Mouse (Mus musculus) limb, embryonic 14.5 days (tissue): Measurements from ENCODE around the gene Pfdn6. TPM values are rescaled to one million over a fixed set of nuclear protein-coding genes. Genes with fewer than 3 reads are reported as not detected.

Experiments
- ATAC-seq: fragments of 200-750 bp; cut with Nextera tagmentation; 2 replicates; pipeline ENCODE4 v1.8.0; 2017; ENCODE audit warnings: low read depth, moderate number of reproducible peaks, moderate TSS enrichment; ENCODE audit not compliant: low FRiP score
- DNase-seq: peaks from one replicate; pipeline ENCODE4 v3.0.0-alpha.2; 2015; ENCODE audit warnings: low spot score
- H3K27ac ChIP-seq: fragments of 300-500 bp; sonication (generic); replicated peaks from 2 replicates; pipeline ENCODE4 v1.5.1; 2014; ENCODE audit warnings: low read depth, mild to moderate bottlenecking, low read length, moderate library complexity, mixed read lengths
- H3K27me3 ChIP-seq: fragments of 300-500 bp; sonication (generic); 2 replicates; pipeline ENCODE4 v1.6.1; 2014; ENCODE audit warnings: low read length, mixed read lengths; ENCODE audit not compliant: control insufficient read depth, insufficient read depth
- H3K36me3 ChIP-seq: fragments of 300-500 bp; sonication (generic); 2 replicates; pipeline ENCODE4 v1.6.1; 2014; ENCODE audit warnings: mild to moderate bottlenecking, low read length, moderate library complexity, mixed read lengths; ENCODE audit not compliant: control insufficient read depth, insufficient read depth
- H3K4me1 ChIP-seq: fragments of 300-500 bp; sonication (generic); 2 replicates; pipeline ENCODE4 v1.6.1; 2014; ENCODE audit warnings: antibody characterized with exemption, low read length, mixed read lengths; ENCODE audit not compliant: control insufficient read depth, insufficient read depth
- H3K4me2 ChIP-seq: fragments of 300-500 bp; sonication (generic); replicated peaks from 2 replicates; pipeline ENCODE4 v1.6.1; 2014; ENCODE audit warnings: low read depth, mild to moderate bottlenecking, low read length, moderate library complexity; ENCODE audit not compliant: severe bottlenecking
- H3K4me3 ChIP-seq: fragments of 300-500 bp; sonication (generic); replicated peaks from 2 replicates; pipeline ENCODE4 v1.5.1; 2014; ENCODE audit warnings: low read length
- H3K9ac ChIP-seq: fragments of 300-500 bp; sonication (generic); 2 replicates; pipeline ENCODE4 v1.6.1; 2014; ENCODE audit warnings: mild to moderate bottlenecking, low read depth, low read length, moderate library complexity; ENCODE audit not compliant: severe bottlenecking
- H3K9me3 ChIP-seq: fragments of 300-500 bp; sonication (generic); 2 replicates; pipeline ENCODE4 v1.6.1; 2016; ENCODE audit warnings: low read length; ENCODE audit not compliant: control insufficient read depth
- POLR2A ChIP-seq: fragments of 200-500 bp; IDR thresholded peaks from 2 replicates; pipeline ENCODE4 v1.8.0; 2012; ENCODE audit warnings: inconsistent platforms, mild to moderate bottlenecking, moderate library complexity, borderline replicate concordance; ENCODE audit not compliant: insufficient read depth, insufficient read length; ENCODE audit errors: extremely low read depth
- WGBS: fragments of 180-500 bp; shearing (Covaris S2); extraction: QIAGEN DNeasy Blood & Tissue Kit; methylation state at CpG from one replicate; pipeline ENCODE4 v1.1.7; 2014; 5-methylcytosine and 5-hydroxymethylcytosine counted together
- polyA plus RNA-seq, 2 experiments: library from polyadenylated mRNA; depleted of rRNA in 1 of 2; stranded (reverse) in 1 of 2; unstranded in 1 of 2; fragments of >200 nt; fragmentation: Nextera tagmentation in 1 of 2; extraction: Ambion mirVana in 1 of 2; gene quantifications; 2 replicates each; pipeline versions ENCODE4 v1.2.1 to v1.2.3; 2012 to 2014

The Pfdn6 gene
- polyA plus RNA-seq, 2 experiments, result 104 to 135 TPM

DNA sequence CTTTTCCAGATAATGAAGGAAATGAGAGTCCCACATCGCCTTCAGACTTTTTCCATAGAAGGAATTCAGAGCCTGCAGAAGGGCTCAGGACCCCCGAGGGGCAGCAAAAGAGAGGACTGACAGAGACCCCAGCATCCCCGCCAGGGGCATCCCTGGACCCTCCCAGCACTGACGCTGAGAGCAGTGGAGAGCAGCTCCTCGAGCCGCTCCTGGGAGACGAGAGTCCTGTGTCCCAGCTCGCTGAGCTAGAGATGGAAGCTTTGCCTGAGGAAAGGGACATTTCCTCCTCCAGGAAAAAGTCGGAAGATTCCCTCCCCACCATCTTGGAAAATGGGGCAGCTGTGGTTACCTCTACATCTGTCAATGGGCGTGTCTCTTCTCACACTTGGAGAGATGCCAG, 26.9 kb downstream of the Pfdn6 start:
- Histone ChIP-seq H3K4me1 (peaks cover 19% of the 10 kb centered on the region), H3K36me3 (peaks cover 48% of the 10 kb centered on the region), H3K4me3 (no peak overlapping the region), H3K4me2 (no peak overlapping the region), H3K27me3 (no peaks in the 10 kb centered on the region), H3K27ac (no peak overlapping the region), H3K9me3 (no peaks in the 10 kb centered on the region), H3K9ac (no peak overlapping the region)
- 90% methylated on average over 10 of the region's 10 CpGs for WGBS
- no peak for ATAC-seq
- no peak for TF ChIP-seq POLR2A
- DNase-seq, result no peak

DNA sequence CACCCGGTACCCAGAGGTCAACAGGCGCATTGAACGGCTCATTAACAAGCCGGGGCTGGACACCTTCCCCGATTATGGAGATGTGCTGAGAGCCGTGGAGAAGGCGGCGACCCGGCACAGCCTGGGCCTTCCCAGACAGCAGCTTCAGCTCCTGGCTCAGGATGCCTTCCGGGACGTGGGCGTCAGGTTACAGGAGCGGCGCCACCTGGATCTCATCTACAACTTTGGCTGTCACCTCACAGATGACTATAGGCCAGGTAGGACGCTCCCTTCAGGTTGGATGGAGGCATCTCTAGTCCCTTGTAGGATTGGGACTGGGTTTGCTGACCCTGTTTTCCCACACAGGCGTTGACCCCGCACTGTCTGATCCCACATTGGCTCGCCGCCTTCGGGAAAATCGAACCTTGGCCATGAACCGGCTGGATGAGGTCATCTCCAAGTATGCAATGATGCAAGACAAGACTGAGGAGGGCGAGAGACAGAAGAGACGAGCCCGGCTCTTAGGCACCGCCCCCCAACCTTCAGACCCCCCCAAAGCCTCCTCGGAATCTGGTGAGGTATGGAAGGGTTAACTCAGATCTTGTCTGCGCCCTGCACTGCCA, 28.2 kb downstream of the Pfdn6 start:
- TF ChIP-seq POLR2A, result no peak
- no peaks in the 10 kb centered on the region for H3K9me3 ChIP-seq
- no peak overlapping the region for H3K4me2 ChIP-seq
- H3K36me3 ChIP-seq, result peaks cover 43% of the 10 kb centered on the region
- peaks cover 19% of the 10 kb centered on the region for H3K4me1 ChIP-seq
- WGBS, result 92% methylated on average over 28 of the region's 28 CpGs
- ATAC-seq, result no peak
- H3K4me3 ChIP-seq, result no peak overlapping the region
- DNase-seq, result no peak
- no peaks in the 10 kb centered on the region for H3K27me3 ChIP-seq
- no peak overlapping the region for H3K27ac ChIP-seq
- no peak overlapping the region for H3K9ac ChIP-seq

- peaks cover 16% of the 10 kb centered on the region for H3K4me1 ChIP-seq
- H3K4me3 ChIP-seq, result no peak overlapping the region
- peaks cover 43% of the 10 kb centered on the region for H3K36me3 ChIP-seq
- no peak overlapping the region for H3K9ac ChIP-seq
- no peak for TF ChIP-seq POLR2A
- ATAC-seq (no peak), DNase-seq (no peak)
- H3K9me3 ChIP-seq, result no peaks in the 10 kb centered on the region
- WGBS, result 93% methylated on average over 31 of the region's 31 CpGs
- no peaks in the 10 kb centered on the region for H3K27me3 ChIP-seq
- H3K4me2 ChIP-seq, result no peak overlapping the region
- no peak overlapping the region for H3K27ac ChIP-seq
Measured at GRCm38 (mm10) chr17:33911052-33911812, 28.9 kb downstream of the Pfdn6 start.

DNA sequence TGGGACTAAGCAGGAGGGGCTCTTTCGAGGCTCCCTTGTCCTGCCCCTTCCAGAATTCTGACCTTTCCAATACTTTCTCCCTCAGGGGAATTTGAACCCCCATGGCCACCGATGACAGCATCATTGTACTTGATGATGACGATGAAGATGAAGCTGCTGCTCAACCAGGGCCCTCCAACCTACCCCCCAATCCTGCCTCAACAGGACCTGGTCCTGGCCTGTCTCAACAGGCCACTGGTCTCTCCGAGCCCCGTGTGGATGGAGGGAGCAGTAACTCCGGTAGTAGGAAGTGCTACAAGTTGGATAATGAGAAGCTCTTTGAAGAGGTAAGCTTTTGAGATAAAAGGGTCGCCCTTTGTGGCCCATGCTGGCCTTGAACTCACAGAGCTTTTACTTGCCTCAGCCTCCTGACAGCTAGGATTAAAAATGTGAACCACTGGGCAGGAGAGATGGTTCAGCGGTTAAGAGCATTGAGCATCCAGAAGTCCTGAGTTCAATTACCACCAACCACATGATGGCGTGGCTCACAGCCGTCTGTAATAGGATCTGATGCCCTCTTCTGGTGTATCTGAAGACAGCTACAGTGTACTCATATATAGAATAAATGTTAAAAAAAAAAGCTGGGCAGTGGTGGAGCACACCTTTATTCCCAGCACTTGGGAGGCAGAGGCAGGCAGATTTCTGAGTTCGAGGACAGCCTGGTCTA, 29.6 kb downstream of the Pfdn6 start:
- 43% methylated on average over 11 of the region's 11 CpGs for WGBS
- Histone ChIP-seq H3K9ac (peak overlapping the region; percentile 79), H3K27ac (peak overlapping the region; percentile 76; the same call in 1 of the 2 replicates), H3K27me3 (no peaks in the 10 kb centered on the region), H3K4me1 (peaks cover 15% of the 10 kb centered on the region), H3K4me3 (peak overlapping the region; percentile 88), H3K4me2 (peak overlapping the region; percentile 96), H3K9me3 (no peaks in the 10 kb centered on the region), H3K36me3 (peaks cover 43% of the 10 kb centered on the region)
- TF ChIP-seq POLR2A, result no peak
- no peak for DNase-seq
- ATAC-seq, result no peak

DNA sequence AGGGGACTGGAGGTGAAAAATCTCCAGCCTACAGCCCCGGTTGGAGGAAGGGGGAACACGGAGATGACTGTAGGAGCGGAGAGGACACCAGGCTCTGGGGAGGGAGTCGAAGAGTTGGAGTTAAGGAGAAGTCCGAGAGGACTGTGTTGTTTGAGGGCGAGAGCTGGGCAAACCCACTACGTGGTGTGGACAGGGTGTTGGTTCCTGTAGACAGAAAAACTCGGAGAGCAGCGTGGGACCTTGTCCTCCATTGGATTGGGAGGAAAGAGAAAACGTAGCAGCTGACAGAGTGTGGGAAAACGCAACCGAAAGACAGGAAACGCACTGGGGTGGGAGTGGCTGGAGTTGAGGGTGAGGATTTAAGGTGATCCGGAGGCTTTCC, 30.3 kb downstream of the Pfdn6 start:
- no peak for DNase-seq
- no peaks in the 10 kb centered on the region for H3K9me3 ChIP-seq
- H3K4me3 ChIP-seq, result peak overlapping the region; percentile 88
- peak overlapping the region; percentile 96 for H3K4me2 ChIP-seq
- WGBS, result 2% methylated on average over 14 of the region's 14 CpGs
- TF ChIP-seq POLR2A, result no peak
- ATAC-seq, result no peak; the same call in 1 of the 2 replicates
- peaks cover 39% of the 10 kb centered on the region for H3K36me3 ChIP-seq
- peak overlapping the region; percentile 76 for H3K27ac ChIP-seq
- H3K9ac ChIP-seq, result peak overlapping the region; percentile 79
- H3K27me3 ChIP-seq, result no peaks in the 10 kb centered on the region
- H3K4me1 ChIP-seq, result peaks cover 9% of the 10 kb centered on the region
